Mouse (Mus musculus) C2C12 (cell line): Measurements from ENCODE around the gene Mmp24. TPM values are rescaled to one million over a fixed set of nuclear protein-coding genes. Genes with fewer than 3 reads are reported as not detected.
"Not testable (repeated sequence)": the region's sequence is repeated elsewhere in the genome, so short reads cannot be mapped to it uniquely, and the experiment has no call there.

Source experiments
- H3K27me3 ChIP-seq: one replicate; pipeline ENCODE4 v1.6.1; 2011; ENCODE audit not compliant: control insufficient read depth, insufficient read depth, insufficient read length
- H3K36me3 ChIP-seq: one replicate; pipeline ENCODE4 v1.6.1; 2011; ENCODE audit not compliant: control insufficient read depth, insufficient read depth
- H3K4me3 ChIP-seq: one replicate; pipeline ENCODE4 v1.5.1; 2011; ENCODE audit warnings: mild to moderate bottlenecking, control low read depth; ENCODE audit not compliant: poor library complexity, insufficient read depth, severe bottlenecking
- H3K79me2 ChIP-seq: one replicate; pipeline ENCODE4 v1.6.1; 2011; ENCODE audit not compliant: control insufficient read depth, insufficient read depth
- H3K79me3 ChIP-seq: one replicate; pipeline ENCODE4 v1.6.1; 2011; ENCODE audit warnings: low read depth, control low read depth
- H3ac ChIP-seq: one replicate; pipeline ENCODE3; 2011; ENCODE audit warnings: low read depth; ENCODE audit not compliant: control insufficient read depth, insufficient read length
- CEBPB ChIP-seq: IDR thresholded peaks from one replicate; pipeline ENCODE4 v1.6.1; 2011; ENCODE audit warnings: low read depth, mild to moderate bottlenecking, control low read depth, moderate library complexity
- CTCF ChIP-seq: IDR thresholded peaks from one replicate; pipeline ENCODE4 v1.5.1; 2011; ENCODE audit not compliant: control insufficient read depth, insufficient read depth, insufficient read length
- FOSL1 ChIP-seq: IDR thresholded peaks from one replicate; pipeline ENCODE4 v1.8.0; 2011; ENCODE audit warnings: mild to moderate bottlenecking, low read length; ENCODE audit not compliant: poor library complexity, insufficient read depth, severe bottlenecking
- MAX ChIP-seq: IDR thresholded peaks from one replicate; pipeline ENCODE4 v1.6.1; 2011; ENCODE audit warnings: mild to moderate bottlenecking, control low read depth
- MYOD1 ChIP-seq: IDR thresholded peaks from one replicate; pipeline ENCODE4 v1.6.1; 2011; ENCODE audit warnings: low read depth; ENCODE audit not compliant: control insufficient read depth, insufficient read length
- MYOG ChIP-seq: IDR thresholded peaks from one replicate; pipeline ENCODE4 v1.6.1; 2011; ENCODE audit not compliant: control insufficient read depth, insufficient read length; ENCODE audit errors: extremely low read depth
- USF1 ChIP-seq: IDR thresholded peaks from one replicate; pipeline ENCODE4 v1.6.1; 2011; ENCODE audit warnings: low read depth, mild to moderate bottlenecking, control low read depth, moderate library complexity
- polyA plus RNA-seq: library from polyadenylated mRNA; unstranded; fragments of >200 nt; fragmentation: generic; extraction: Trizol; gene quantifications from one replicate; pipeline ENCODE4 v1.2.1, GENCODE M21; 2012; ENCODE audit warnings: missing spikeins

The Mmp24 gene
- polyA plus RNA-seq, 1 experiment: 0.04 TPM

DNA sequence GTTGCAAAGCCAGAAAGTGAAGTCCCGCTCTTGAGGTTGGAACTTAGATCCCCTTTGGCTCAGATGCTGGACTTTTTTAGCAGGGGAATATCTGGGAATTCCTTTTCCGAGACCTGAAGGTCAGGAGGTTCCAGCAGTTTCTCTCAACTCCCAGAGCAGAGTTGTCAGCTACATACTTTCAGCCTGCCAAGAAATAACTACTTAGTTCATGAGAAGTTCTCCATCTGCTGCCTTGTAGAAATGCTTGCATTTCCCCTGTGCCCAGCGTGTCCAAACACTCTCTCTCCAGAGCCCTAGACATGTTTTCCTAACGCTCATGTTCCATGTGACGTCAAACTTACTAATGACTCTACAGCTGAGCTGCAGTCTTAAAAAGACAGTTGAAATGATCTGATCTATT lies 40.1 kb upstream of the Mmp24 start:
- no peak overlapping the region for H3ac ChIP-seq
- no peak overlapping the region for H3K4me3 ChIP-seq
- H3K79me3 ChIP-seq: no peaks in the 10 kb centered on the region
- no peaks in the 10 kb centered on the region for H3K27me3 ChIP-seq
- no peaks in the 10 kb centered on the region for H3K36me3 ChIP-seq
- TF ChIP-seq CTCF (no peak), MYOD1 (no peak), CEBPB (no peak), FOSL1 (no peak)
- no peaks in the 10 kb centered on the region for H3K79me2 ChIP-seq

- not testable (repeated sequence) for H3K79me2 ChIP-seq, H3ac ChIP-seq, H3K27me3 ChIP-seq, H3K79me3 ChIP-seq, H3K36me3 ChIP-seq, H3K4me3 ChIP-seq
Measured at GRCm38 (mm10) chr2:155735766-155736165, 39.4 kb upstream of the Mmp24 start, which contains the start of gene Gm17581. Gene Gm17581 (minus strand): TSS chr2:155735866.

GRCm38 (mm10) chr2:155736936-155737335 lies 38.2 kb upstream of the Mmp24 start:
- Histone ChIP-seq H3K79me2 (no peaks in the 10 kb centered on the region), H3K4me3 (no peak overlapping the region), H3K36me3 (no peaks in the 10 kb centered on the region), H3K27me3 (no peaks in the 10 kb centered on the region), H3ac (no peak overlapping the region), H3K79me3 (no peaks in the 10 kb centered on the region)
- TF ChIP-seq FOSL1 (no peak), MYOD1 (no peak), USF1 (no peak), MAX (no peak), MYOG (no peak), CTCF (no peak), CEBPB (no peak)

DNA sequence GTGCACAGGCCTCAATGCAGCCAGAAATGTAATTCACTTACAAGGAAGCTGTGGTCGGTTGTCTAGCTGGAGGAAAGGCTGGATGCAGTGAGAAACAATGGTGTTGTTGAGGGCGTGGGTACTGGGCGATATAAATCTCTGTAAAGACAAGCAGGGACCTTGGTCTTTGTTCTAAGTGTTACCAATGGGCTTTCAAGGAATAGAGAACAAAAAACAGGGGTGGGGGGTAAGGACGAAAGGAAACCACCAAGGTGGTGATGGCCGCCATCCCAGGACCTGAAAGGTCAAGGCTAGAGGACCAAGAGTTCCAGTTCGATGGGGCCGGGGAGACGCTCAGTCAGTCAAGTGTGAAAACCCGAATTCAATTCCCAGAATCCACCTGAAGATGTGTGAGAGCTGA lies 37.3 kb upstream of the Mmp24 start:
- TF ChIP-seq MAX (no peak), MYOD1 (no peak), MYOG (no peak)
- Histone ChIP-seq H3ac (no peak overlapping the region), H3K79me2 (no peaks in the 10 kb centered on the region), H3K79me3 (no peaks in the 10 kb centered on the region), H3K27me3 (no peaks in the 10 kb centered on the region), H3K4me3 (no peak overlapping the region), H3K36me3 (no peaks in the 10 kb centered on the region)

DNA sequence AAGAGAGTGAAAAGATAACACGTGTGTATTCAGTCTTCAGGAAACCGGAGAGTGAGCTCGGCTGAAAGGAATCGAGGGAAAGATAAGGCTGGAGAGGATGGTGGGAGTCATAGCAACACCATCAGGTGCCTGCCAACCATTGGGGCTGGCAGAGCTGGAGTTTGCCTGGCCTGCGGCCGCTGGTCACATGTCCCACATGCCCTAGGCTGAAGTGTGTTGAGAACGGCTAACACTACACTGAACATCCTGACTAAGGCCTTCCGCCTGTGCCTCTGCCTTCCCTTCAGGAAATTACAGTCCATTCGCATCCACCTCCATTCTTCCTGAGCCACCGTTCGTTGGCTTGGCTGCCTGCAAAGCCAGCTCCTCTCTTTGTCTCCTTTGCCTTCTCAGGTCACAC lies 32.9 kb upstream of the Mmp24 start:
- TF ChIP-seq MAX: no peak
- no peak for TF ChIP-seq CTCF
- TF ChIP-seq MYOG: no peak
- TF ChIP-seq USF1: no peak
- TF ChIP-seq FOSL1: no peak
- no peak for TF ChIP-seq MYOD1
- no peak for TF ChIP-seq CEBPB
- Histone ChIP-seq H3ac (no peak overlapping the region), H3K4me3 (no peak overlapping the region), H3K79me2 (no peaks in the 10 kb centered on the region), H3K36me3 (no peaks in the 10 kb centered on the region), H3K27me3 (no peaks in the 10 kb centered on the region), H3K79me3 (no peaks in the 10 kb centered on the region)

DNA sequence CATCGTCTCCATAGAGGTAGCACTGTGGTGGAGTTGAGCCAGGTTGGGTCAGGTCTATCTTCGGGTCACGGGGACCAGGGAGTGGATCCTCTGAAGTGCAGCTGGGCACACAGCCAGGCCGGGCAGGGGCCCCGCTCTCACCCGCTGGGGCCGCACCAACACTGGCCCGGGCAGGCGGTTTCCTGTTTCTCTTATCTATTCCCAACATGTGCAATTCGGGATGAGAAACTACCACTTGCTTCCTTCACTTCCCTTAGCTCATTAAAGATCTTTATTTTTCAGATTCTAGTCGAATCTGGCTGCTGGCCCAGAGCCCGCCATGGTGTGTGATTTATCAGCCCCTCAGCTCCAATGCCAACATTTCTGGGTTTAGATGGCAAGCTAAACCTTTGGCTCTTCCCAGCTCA lies 32.2 kb upstream of the Mmp24 start:
- Histone ChIP-seq H3K36me3 (no peaks in the 10 kb centered on the region), H3K4me3 (no peak overlapping the region), H3K27me3 (no peaks in the 10 kb centered on the region), H3K79me2 (no peaks in the 10 kb centered on the region), H3K79me3 (no peaks in the 10 kb centered on the region), H3ac (no peak overlapping the region)
- TF ChIP-seq FOSL1 (no peak), CEBPB (no peak), MYOG (no peak), MAX (no peak), USF1 (no peak), CTCF (no peak), MYOD1 (no peak)

DNA sequence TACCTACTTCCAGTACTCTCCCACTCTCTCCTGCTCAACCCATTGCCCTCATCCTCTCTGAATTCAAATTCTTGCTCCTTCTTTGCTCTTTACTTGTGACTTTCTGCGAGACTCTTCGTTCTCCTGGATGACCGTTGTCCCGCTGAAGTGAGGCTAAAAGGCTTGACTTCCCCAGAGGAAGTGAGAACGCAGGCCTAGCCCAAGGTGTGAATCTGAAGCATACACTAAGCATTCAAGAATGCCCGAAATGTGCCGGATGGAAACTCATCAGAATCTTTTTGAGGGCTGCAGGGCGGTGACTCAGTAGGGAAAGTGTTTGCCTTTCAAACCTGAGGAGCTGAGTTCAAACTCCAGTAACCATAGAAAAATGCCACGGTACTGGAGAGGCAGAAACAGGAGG lies 31.8 kb upstream of the Mmp24 start:
- Histone ChIP-seq H3ac (no peak overlapping the region), H3K4me3 (no peak overlapping the region), H3K27me3 (no peaks in the 10 kb centered on the region), H3K36me3 (no peaks in the 10 kb centered on the region), H3K79me3 (no peaks in the 10 kb centered on the region), H3K79me2 (no peaks in the 10 kb centered on the region)
- TF ChIP-seq USF1 (no peak), CEBPB (no peak), CTCF (no peak), MYOD1 (no peak), MYOG (no peak), MAX (no peak), FOSL1 (no peak)
